Mouse (Mus musculus) gastrocnemius, adult 18-20 months (tissue): ENCODE data around the gene Polr3b. TPM values are rescaled to one million over a fixed set of nuclear protein-coding genes. Genes with fewer than 3 reads are reported as not detected.

Experiments used
- DNase-seq: peaks from one replicate; pipeline ENCODE4 v3.0.0; 2021; ENCODE audit warnings: low spot score
- total RNA-seq, 2 experiments: library from RNA; stranded (reverse); gene quantifications; 2 replicates each; pipeline ENCODE4 v1.2.3; 2021

The Polr3b gene
- total RNA-seq, 2 experiments from 2014 or later, result 8.8 to 10.0 TPM

GRCm38 (mm10) chr10:84707752-84708530 is 85.8 kb downstream of the Polr3b start:
- DNase-seq, result no peak

DNA sequence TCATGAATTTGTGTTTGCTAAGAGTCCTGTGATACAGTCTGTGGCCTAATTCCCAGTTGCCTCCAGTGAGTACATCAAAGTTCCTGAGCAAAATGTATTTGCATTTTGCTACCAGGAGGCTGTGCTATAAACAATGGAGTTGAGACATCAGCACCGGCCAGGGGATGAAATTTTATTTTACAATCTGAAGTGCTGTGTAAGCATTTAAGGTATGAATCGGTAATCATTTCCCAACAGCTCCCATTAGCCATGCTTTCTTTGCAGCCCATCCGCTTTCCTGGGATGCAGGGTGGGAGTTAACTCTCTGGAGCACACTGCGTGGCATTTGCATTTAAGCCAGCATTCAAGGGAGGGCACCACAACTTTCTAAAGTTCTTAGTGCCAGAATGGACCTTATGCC is 88.1 kb downstream of the Polr3b start:
- DNase-seq, result no peak

GRCm38 (mm10) chr10:84710827-84711226 is 88.7 kb downstream of the Polr3b start:
- no peak for DNase-seq

- no peak for DNase-seq
Observed at GRCm38 (mm10) chr10:84711479-84711878, 89.4 kb downstream of the Polr3b start.

GRCm38 (mm10) chr10:84711940-84712339 is 89.8 kb downstream of the Polr3b start:
- DNase-seq, result no peak

DNA sequence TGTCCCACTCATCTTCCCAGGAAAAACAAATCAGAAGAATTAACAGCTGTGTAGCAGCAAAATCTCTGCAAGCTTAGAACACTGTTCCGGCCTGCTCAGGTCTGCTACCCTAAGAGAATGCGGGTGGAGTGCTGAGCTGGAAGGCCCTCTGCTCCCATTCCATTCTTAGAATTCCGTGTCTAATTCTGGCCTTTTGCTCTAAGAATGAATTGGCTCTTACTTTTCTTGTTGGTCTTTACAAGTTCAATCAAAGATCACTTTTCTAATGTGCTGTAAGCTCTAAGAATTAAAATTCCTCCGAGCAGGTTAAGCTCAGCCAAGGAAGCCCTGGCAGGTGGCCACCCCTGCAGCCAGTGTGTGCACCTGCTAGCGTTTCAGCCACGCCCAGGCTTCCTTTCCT is 90.4 kb downstream of the Polr3b start:
- no peak for DNase-seq

- no peak for DNase-seq
Observed at GRCm38 (mm10) chr10:84713043-84713442, 91.0 kb downstream of the Polr3b start.

GRCm38 (mm10) chr10:84715639-84716038 is 93.5 kb downstream of the Polr3b start:
- no peak for DNase-seq

GRCm38 (mm10) chr10:84716581-84716980 is 94.5 kb downstream of the Polr3b start:
- no peak for DNase-seq

DNA sequence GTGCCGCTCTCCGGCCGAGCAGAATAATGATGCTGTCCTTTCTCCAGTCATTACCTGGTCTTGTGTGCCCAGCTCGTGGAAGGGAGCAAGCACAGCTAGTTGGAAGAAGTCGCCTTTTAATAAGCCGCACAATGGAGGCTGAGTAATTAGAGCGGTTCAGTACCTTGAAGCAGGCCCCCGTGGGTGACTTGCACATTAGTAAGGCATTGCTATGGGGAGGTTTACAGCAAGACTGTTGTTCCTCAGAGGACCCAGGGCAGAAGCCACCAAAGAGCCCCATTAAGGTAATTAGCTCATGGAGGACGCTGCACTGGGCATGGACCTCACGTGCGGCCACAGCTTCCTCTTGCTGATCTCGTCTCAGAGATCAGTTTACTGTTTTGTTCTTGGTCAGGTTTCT is 100.6 kb downstream of the Polr3b start:
- no peak for DNase-seq

DNA sequence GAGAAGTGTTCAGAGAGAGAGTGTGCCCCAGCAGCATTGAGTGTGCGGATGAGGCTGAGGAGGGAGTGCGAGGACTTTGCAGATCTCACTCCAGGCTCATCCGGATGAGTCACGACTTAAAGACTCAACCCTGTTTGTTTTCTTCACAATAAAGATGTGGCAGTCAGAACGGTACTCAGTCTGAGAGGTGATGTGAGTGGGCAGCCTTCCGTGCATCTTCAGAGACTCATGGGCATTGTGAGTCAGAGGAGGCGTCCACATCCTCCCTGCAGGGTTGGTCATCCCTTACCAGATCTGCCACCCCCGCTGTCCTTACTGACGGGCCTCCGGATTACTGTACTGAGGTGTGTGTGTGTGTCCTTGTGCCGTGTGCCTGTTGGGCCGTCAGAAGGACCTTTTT is 104.9 kb downstream of the Polr3b start:
- no peak for DNase-seq

GRCm38 (mm10) chr10:84727760-84728159 is 105.7 kb downstream of the Polr3b start:
- no peak for DNase-seq

- no peak for DNase-seq
Observed at GRCm38 (mm10) chr10:84730078-84730477, 108.0 kb downstream of the Polr3b start.

DNA sequence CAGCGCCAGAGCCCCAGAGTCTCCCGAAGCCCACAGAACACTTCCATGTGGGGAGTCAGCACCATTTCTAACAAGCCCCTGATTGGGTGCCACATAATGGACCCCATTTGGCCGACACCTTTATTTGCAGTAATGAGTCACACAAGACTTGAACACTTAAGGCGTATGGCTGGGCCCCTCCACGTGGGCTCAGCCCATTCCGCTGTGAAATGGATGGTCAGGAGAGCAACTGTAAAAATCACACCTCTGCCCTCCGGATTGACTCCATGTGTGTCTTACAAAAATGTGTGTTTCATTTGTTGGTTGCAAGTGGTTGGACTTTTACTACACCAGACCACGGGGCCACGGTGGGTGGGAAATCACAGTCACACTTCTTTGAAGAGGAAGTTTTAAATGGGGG is 108.9 kb downstream of the Polr3b start:
- no peak for DNase-seq

- DNase-seq, result no peak
Observed at GRCm38 (mm10) chr10:84733511-84733910, 111.4 kb downstream of the Polr3b start.

- no peak for DNase-seq
Observed at GRCm38 (mm10) chr10:84754851-84755785, 133.0 kb downstream of the Polr3b start.

DNA sequence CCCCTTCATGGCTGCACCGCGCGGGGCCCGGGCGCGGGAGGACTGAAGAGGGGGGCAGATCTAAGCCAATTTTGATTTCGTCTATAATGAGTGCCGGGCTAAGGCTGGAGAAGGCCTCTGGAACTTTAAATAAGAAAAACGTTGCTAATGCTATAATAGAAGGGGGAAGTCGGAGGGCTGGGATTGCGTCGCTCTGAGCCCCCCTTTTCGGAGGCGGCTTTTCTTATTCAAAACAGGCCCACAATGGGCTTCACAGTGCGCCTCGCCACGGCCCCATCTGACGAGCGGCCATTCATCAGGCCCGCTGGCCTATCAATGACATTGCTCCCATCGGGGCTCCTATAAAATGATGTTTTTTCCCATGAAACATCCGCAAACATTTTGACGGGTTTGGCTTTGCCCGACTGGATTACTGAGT is 133.7 kb downstream of the Polr3b start, which contains the start of gene Rfx4:
Gene Rfx4, plus strand, starts transcription at position 277 of the 418 bp plus-strand sequence.
- no peak for DNase-seq

GRCm38 (mm10) chr10:84756435-84757095 is 134.5 kb downstream of the Polr3b start:
- DNase-seq, result no peak

- no peak for DNase-seq
Observed at GRCm38 (mm10) chr10:84757426-84758199, 135.5 kb downstream of the Polr3b start.

DNA sequence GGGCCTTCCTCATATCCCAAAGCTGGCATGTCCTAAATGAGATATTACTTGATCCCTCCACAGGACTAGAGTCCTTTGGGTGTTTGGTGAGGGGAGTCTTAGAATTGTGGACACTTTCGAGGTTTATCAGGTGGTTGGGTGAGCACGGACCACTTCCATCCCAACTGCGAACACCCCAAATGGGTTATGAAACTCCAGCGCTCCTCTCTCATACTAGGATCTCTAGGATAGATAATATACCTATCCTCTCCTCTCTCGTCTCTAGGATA is 136.0 kb downstream of the Polr3b start:
- no peak for DNase-seq
